In the genomic region with DNA sequence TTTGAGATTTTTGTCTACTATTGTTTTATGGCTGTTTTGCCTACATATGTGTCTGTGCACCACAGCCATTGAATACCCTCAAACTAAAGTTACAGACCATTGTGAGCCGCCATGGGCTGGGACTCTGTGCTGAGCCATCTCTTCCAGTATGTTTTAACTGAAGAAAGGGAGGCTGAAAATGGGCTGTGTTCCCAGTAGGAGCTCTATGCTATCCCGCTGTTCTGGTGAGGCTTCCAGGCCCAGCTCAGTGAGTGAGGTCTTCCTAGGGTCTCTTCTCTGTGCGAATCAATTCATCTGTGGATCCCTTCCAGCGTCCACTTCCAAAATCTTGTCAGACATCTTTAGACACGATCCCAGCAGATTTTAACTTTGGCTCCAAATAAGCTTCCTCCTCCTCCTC, we compare ENCODE assay signal across 12 mouse cellular contexts.
DNase-seq lines count a peak whose midpoint lies in the region.
"Had no signal": no experiment of that assay in that cellular context is flagged by ENCODE, and none has a peak within 500 bp of the region (broad histone marks: within the 10 kb centered on the region; RNA-seq: fewer than 3 reads in every experiment).

No protein-coding gene starts in this region.

- intact Hi-C loops in heart, postnatal 10 days (cut with DNase I) = no loop called here
- intact Hi-C loops in left cerebral cortex, postnatal 4 days (cut with DNase I) = no loop called here

- DNase-seq in cerebellum, adult 8-10 months = peak; percentile 4
- DNase-seq in cerebellum, adult 11 months = no peak
- peak; percentile 72 for DNase-seq in heart, adult 11 months
- DNase-seq in heart, postnatal 10 days = no peak
- peak; percentile 54 for DNase-seq in left cerebral cortex, postnatal 4 days
- DNase-seq in left cerebral cortex, adult 11 months (ENCODE audit: low spot score) = no peak
- DNase-seq in cerebellum, postnatal 14 days = peak; percentile 23 to 52
- DNase-seq in frontal cortex, postnatal 10 days (ENCODE audit: low spot score in 2 of 2) = no peak
- DNase-seq: adrenal gland, postnatal 10 days; gastrocnemius, postnatal 14 days; heart, postnatal 36 days; kidney, adult 18-20 months had no signal

Comparison
In these comparisons a context has a peak if more than half of its experiments do, and no peak if none do; other contexts are left out.
1. DNase-seq: peak in cerebellum, adult 8-10 months (single experiment), heart, adult 11 months (single experiment), left cerebral cortex, postnatal 4 days (single experiment) and cerebellum, postnatal 14 days (2 of 2); none in cerebellum, adult 11 months (single experiment), heart, postnatal 10 days (0 of 2), left cerebral cortex, adult 11 months (single experiment) and frontal cortex, postnatal 10 days (0 of 2).